Mouse (Mus musculus) effector memory CD4-positive, alpha-beta T cell, adult 5 months (primary cell): Measurements from ENCODE around the gene Zfp628. TPM values are rescaled to one million over a fixed set of nuclear protein-coding genes. Genes with fewer than 3 reads are reported as not detected.

Source experiments
- polyA plus RNA-seq: library from polyadenylated mRNA; unstranded; fragments of 100-300 nt; shearing (Covaris generic); gene quantifications from one replicate; pipeline ENCODE4 v1.2.1, GENCODE M21; 2017

Gene Zfp628
- 3.0 TPM for polyA plus RNA-seq

GRCm38 (mm10) chr7:4915007-4915665 lies at the start of gene Zfp628:
TSS of gene Zfp628 (plus strand) at chr7:4915217.

GRCm38 (mm10) chr7:4870133-4870532 lies 44.9 kb upstream of the Zfp628 start, which contains the start of gene Isoc2b:
TSS of gene Isoc2b (minus strand) at chr7:4870258.

GRCm38 (mm10) chr7:4876753-4877221 lies 38.2 kb upstream of the Zfp628 start, which contains the start of gene Isoc2a:
TSS of gene Isoc2a (plus strand) at chr7:4877153.

GRCm38 (mm10) chr7:4906466-4906950 lies 8.5 kb upstream of the Zfp628 start, which contains the start of gene Gm36210:
TSS of gene Gm36210 (minus strand) at chr7:4906516.

GRCm38 (mm10) chr7:4921824-4922482 lies 6.9 kb downstream of the Zfp628 start, which contains the start of gene Nat14:
TSS of gene Nat14 (plus strand) at chr7:4922028.

GRCm38 (mm10) chr7:4925441-4926381 lies 10.7 kb downstream of the Zfp628 start, which contains the start of gene Ssc5d:
TSS of gene Ssc5d (plus strand) at chr7:4925785.

GRCm38 (mm10) chr7:4964272-4964671 lies 49.3 kb downstream of the Zfp628 start, which contains the start of gene Sbk2:
TSS of gene Sbk2 (minus strand) at chr7:4964406.

GRCm38 (mm10) chr7:4971068-4971467 lies 56.1 kb downstream of the Zfp628 start, which contains the start of gene Sbk3:
TSS of gene Sbk3 (minus strand) at chr7:4971168.

Other genes starting within 250 kb of the Zfp628 start
- gene Hspbp1, start 230.1 kb upstream of the Zfp628 start, polyA plus RNA-seq = 60.7 TPM
- not detected for gene Brsk1, start 224.6 kb upstream of the Zfp628 start, polyA plus RNA-seq
- gene Tmem150b, start 190.0 kb upstream of the Zfp628 start, polyA plus RNA-seq = not detected
- gene Kmt5c, start 175.1 kb upstream of the Zfp628 start, polyA plus RNA-seq = 33.0 TPM
- 1.7 TPM for gene Cox6b2, start 162.1 kb upstream of the Zfp628 start, polyA plus RNA-seq
- not detected for gene Fam71e2, start 143.9 kb upstream of the Zfp628 start, polyA plus RNA-seq
- not detected for gene Il11, start 132.4 kb upstream of the Zfp628 start, polyA plus RNA-seq
- gene Tmem190, start 132.3 kb upstream of the Zfp628 start, polyA plus RNA-seq = not detected
- 7.3 TPM for gene Tmem238, start 125.6 kb upstream of the Zfp628 start, polyA plus RNA-seq
- gene Rpl28, start 122.3 kb upstream of the Zfp628 start, polyA plus RNA-seq = 251 TPM
- 295 TPM for gene Ube2s, start 102.6 kb upstream of the Zfp628 start, polyA plus RNA-seq
- 0.91 TPM for gene Shisa7, start 70.5 kb upstream of the Zfp628 start, polyA plus RNA-seq
- gene Isoc2b, start 45.0 kb upstream of the Zfp628 start, polyA plus RNA-seq = 8.8 TPM
- 0.60 TPM for gene Isoc2a, start 38.1 kb upstream of the Zfp628 start, polyA plus RNA-seq
- gene Gm36210, start 8.7 kb upstream of the Zfp628 start, polyA plus RNA-seq = not detected
- not detected for gene Nat14, start 6.8 kb downstream of the Zfp628 start, polyA plus RNA-seq
- not detected for gene Ssc5d, start 10.6 kb downstream of the Zfp628 start, polyA plus RNA-seq
- 1.0 TPM for gene Sbk2, start 49.2 kb downstream of the Zfp628 start, polyA plus RNA-seq
- gene Sbk3, start 56.0 kb downstream of the Zfp628 start, polyA plus RNA-seq = not detected
- gene Zfp579, start 80.9 kb downstream of the Zfp628 start, polyA plus RNA-seq = 13.8 TPM
- gene Zfp524, start 99.2 kb downstream of the Zfp628 start, polyA plus RNA-seq = 15.8 TPM
- gene Fiz1, start 99.5 kb downstream of the Zfp628 start, polyA plus RNA-seq = 47.5 TPM
- 7.6 TPM for gene Gm44973, start 100.3 kb downstream of the Zfp628 start, polyA plus RNA-seq
- gene Zfp865, start 105.2 kb downstream of the Zfp628 start, polyA plus RNA-seq = 6.1 TPM
- not detected for gene Ccdc106, start 105.3 kb downstream of the Zfp628 start, polyA plus RNA-seq
- gene 4632433K11Rik, start 118.9 kb downstream of the Zfp628 start, polyA plus RNA-seq = not detected
- 2.4 TPM for gene Zfp784, start 123.2 kb downstream of the Zfp628 start, polyA plus RNA-seq
- 2.9 TPM for gene Zfp580, start 136.3 kb downstream of the Zfp628 start, polyA plus RNA-seq
- gene U2af2, start 146.9 kb downstream of the Zfp628 start, polyA plus RNA-seq = 108 TPM
- 30.9 TPM for gene Epn1, start 165.0 kb downstream of the Zfp628 start, polyA plus RNA-seq
- gene Rfpl4, start 201.7 kb downstream of the Zfp628 start, polyA plus RNA-seq = not detected
- not detected for gene Rasl2-9, start 210.7 kb downstream of the Zfp628 start, polyA plus RNA-seq
- gene Vmn1r55, start 234.5 kb downstream of the Zfp628 start, polyA plus RNA-seq = 0.12 TPM